Mouse (Mus musculus): ENCODE measurements around the gene Ttc4. TPM values are rescaled to one million over a fixed set of nuclear protein-coding genes. Genes with fewer than 3 reads are reported as not detected.

The Ttc4 gene
- polyA plus RNA-seq, 1 experiment from 2014 or later, result 106 TPM

DNA sequence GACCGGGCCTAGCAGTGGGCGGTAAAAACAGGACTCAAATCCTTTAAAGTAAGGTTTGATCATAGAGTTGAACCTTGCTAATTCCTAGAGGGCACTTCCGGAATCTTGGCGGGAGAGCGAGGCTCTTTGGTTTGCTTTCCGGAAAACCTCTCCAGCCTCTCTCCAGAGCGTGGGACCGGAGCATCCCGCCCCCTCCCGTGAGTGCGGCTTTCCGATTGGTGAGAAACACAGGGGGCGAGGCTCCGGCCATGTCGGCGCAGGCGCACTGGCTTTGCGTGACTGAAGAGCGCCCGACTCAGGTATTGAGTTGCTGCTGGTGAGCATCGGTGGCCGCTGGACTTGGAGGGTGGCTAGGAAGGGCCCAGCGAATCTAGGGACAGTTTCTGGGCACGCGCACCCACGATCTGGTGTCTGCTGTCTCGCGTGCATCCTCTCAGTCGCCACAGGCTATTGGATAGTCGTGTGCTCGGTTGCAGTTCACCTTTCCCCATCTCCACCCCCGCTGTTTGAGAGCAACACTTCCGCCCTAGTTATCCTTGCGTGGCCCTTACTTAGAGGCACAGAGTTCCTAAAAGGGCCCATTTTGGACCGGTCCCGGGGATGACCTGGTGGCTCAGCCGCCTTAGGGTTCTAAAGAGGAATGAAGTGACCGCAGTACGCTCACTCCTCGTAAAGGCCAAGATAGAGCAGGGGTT, 27.8 kb downstream of the Ttc4 start, which contains the start of gene Pars2:
Gene Pars2 (plus strand): TSS at position 237 of the 695 bp plus-strand sequence.
- H3K27me3 ChIP-seq, result no peaks in the 10 kb centered on the region
- H3K9ac ChIP-seq, result peak within 1 kb of the TSS; percentile 73
- peak within 1 kb of the TSS; percentile 67 for H3K4me3 ChIP-seq
- peak within 1 kb of the TSS; percentile 72 for H3K4me2 ChIP-seq (replicated peaks)
- peak; percentile 96 for ATAC-seq (ENCODE audit: insufficient number of reproducible peaks, insufficient read depth, low FRiP score, low TSS enrichment)
- H3K9me3 ChIP-seq, result no peaks in the 10 kb centered on the region
- peak within 1 kb of the TSS; percentile 77 for H3K27ac ChIP-seq
- 3% methylated on average over 40 of the region's 40 CpGs for WGBS
- peaks cover 6% of the 10 kb centered on the region for H3K4me1 ChIP-seq
- peaks cover 21% of the 10 kb centered on the region for H3K36me3 ChIP-seq

GRCm38 (mm10) chr4:106647137-106647536, 31.6 kb downstream of the Ttc4 start:
- Histone ChIP-seq H3K27me3 (no peaks in the 10 kb centered on the region), H3K9me3 (no peaks in the 10 kb centered on the region), H3K4me2 (replicated peaks) (no peak overlapping the region), H3K4me1 (peaks cover 18% of the 10 kb centered on the region), H3K9ac (no peak overlapping the region), H3K27ac (no peak overlapping the region), H3K36me3 (no peaks in the 10 kb centered on the region), H3K4me3 (no peak overlapping the region)
- ATAC-seq (ENCODE audit: insufficient number of reproducible peaks, insufficient read depth, low FRiP score, low TSS enrichment), result no peak
- WGBS, result 78% methylated on average over 6 of the region's 6 CpGs

GRCm38 (mm10) chr4:106645797-106646196, 32.9 kb downstream of the Ttc4 start:
- no peak overlapping the region for H3K9ac ChIP-seq
- H3K36me3 ChIP-seq, result no peaks in the 10 kb centered on the region
- no peak overlapping the region for H3K4me3 ChIP-seq
- ATAC-seq (ENCODE audit: insufficient number of reproducible peaks, insufficient read depth, low FRiP score, low TSS enrichment), result no peak
- no peaks in the 10 kb centered on the region for H3K27me3 ChIP-seq
- H3K4me1 ChIP-seq, result peaks cover 12% of the 10 kb centered on the region
- no peak overlapping the region for H3K4me2 ChIP-seq (replicated peaks)
- H3K27ac ChIP-seq, result no peak overlapping the region
- WGBS, result 81% methylated on average over 5 of the region's 5 CpGs
- H3K9me3 ChIP-seq, result no peaks in the 10 kb centered on the region

DNA sequence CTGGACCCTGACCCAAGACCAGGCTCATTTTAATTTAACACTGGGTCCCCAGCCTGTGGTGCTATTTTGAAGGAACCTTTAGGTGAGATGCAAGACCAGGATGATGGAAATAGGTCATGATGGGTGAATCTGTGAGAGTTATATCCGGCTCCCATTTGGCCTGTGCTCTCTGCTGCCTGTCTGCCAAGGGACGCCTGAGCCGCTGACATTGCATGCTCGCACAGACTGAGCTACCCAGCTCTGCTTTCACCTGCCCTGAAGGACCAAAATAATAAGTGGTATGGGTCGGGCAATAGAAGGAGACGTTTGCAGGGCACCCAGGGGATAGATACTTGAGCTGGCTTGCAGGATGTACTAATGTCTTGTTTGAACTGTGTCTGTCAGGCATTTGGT, 34.5 kb downstream of the Ttc4 start:
- H3K27ac ChIP-seq, result peak overlapping the region; percentile 43; the same call in 1 of the 2 replicates
- H3K27me3 ChIP-seq, result no peaks in the 10 kb centered on the region
- H3K36me3 ChIP-seq, result no peaks in the 10 kb centered on the region

GRCm38 (mm10) chr4:106643483-106644217, 35.1 kb downstream of the Ttc4 start:
- Histone ChIP-seq H3K4me2 (replicated peaks) (no peak overlapping the region), H3K36me3 (no peaks in the 10 kb centered on the region), H3K9ac (0 out of 2 replicates have a peak overlapping the region, but pooled peaks have one; percentile 10), H3K27ac (peak overlapping the region; percentile 43; the same call in 1 of the 2 replicates), H3K9me3 (no peaks in the 10 kb centered on the region), H3K4me1 (peaks cover 12% of the 10 kb centered on the region), H3K4me3 (no peak overlapping the region), H3K27me3 (no peaks in the 10 kb centered on the region)
- 37% methylated on average over 8 of the region's 8 CpGs for WGBS
- ATAC-seq (ENCODE audit: insufficient number of reproducible peaks, insufficient read depth, low FRiP score, low TSS enrichment), result no peak

More for the DNA sequence above, 34.5 kb downstream of the Ttc4 start:
- no peak overlapping the region for H3K4me3 ChIP-seq
- peaks cover 12% of the 10 kb centered on the region for H3K4me1 ChIP-seq
- no peak overlapping the region for H3K4me2 ChIP-seq (replicated peaks)
- ATAC-seq (ENCODE audit: insufficient number of reproducible peaks, insufficient read depth, low FRiP score, low TSS enrichment), result no peak
- no peaks in the 10 kb centered on the region for H3K9me3 ChIP-seq
- 60% methylated on average over 6 of the region's 6 CpGs for WGBS
- H3K9ac ChIP-seq, result no peak overlapping the region

DNA sequence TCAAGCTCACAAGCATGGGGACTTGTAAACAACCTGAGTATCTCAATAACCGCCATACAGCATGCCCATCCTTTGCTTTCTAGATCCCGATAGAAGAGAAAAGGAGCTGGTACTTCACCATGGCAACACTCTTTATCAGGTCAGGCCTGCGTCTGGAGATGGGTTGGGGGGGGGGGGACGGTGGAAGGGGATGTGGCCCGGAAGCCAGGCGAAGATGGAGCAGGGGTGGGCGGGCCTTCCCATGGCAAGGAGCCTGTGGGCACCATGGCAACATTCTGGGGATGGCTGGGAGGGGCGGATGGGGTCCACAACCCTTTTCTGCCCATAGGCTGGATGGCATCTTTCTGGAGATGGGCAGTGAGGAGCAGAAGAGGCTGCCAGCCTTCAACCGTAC, 44.7 kb downstream of the Ttc4 start:
- peaks cover 8% of the 10 kb centered on the region for H3K4me1 ChIP-seq
- H3K9ac ChIP-seq, result no peak overlapping the region
- H3K9me3 ChIP-seq, result no peaks in the 10 kb centered on the region
- WGBS, result 65% methylated on average over 9 of the region's 9 CpGs
- H3K27me3 ChIP-seq, result peaks cover 3% of the 10 kb centered on the region; the same call in 1 of the 2 replicates
- ATAC-seq (ENCODE audit: insufficient number of reproducible peaks, insufficient read depth, low FRiP score, low TSS enrichment), result no peak
- H3K4me3 ChIP-seq, result no peak overlapping the region
- H3K27ac ChIP-seq, result 0 out of 2 replicates have a peak overlapping the region, but pooled peaks have one; percentile 52
- no peaks in the 10 kb centered on the region for H3K36me3 ChIP-seq
- no peak overlapping the region for H3K4me2 ChIP-seq (replicated peaks)

DNA sequence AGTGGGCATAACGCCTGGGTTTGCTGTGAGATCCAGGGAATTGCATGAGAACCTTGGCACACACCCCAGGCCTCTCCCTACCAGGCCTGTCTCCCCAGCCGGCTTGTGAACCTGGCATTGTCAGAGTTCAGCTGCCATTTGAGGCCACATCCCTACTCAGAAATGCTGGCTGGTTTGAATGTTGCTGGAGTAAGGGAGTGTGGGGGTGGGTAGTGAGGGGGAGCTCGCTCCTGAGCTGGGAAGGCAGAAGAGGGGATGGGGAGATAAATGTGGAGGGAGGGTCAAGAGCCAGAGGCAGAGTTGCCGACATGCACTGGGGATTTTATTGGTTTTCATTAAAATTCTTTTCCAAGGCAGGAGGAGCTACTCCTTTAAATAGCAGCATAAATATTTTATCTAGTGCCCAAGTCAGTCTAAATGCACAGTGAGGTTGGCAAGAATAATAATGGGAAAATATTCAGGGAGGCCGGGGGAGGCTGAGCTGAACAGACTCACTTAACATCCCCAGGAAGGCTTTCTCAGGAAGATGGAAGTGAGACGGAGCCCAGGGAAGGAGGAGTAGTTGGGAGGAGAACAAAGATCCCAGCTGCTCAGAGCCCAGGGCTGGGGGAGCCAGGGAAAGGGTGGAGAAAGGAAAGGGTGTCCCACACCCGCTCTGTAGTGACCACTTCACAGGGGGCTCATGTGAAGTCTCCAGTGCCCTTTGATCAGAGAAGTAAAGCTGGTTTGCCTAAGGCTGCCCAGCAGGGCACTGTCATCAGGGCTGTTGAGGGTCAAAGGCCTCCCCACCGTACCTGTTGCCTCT, 45.3 kb downstream of the Ttc4 start:
- H3K36me3 ChIP-seq, result no peaks in the 10 kb centered on the region
- H3K27ac ChIP-seq, result peak overlapping the region; percentile 52; the same call in 1 of the 2 replicates
- H3K4me3 ChIP-seq, result no peak overlapping the region
- WGBS, result 32% methylated on average over 8 of the region's 8 CpGs
- H3K9me3 ChIP-seq, result no peaks in the 10 kb centered on the region
- H3K4me1 ChIP-seq, result peaks cover 8% of the 10 kb centered on the region
- no peak overlapping the region for H3K9ac ChIP-seq
- ATAC-seq (ENCODE audit: insufficient number of reproducible peaks, insufficient read depth, low FRiP score, low TSS enrichment), result no peak
- H3K27me3 ChIP-seq, result peaks cover 3% of the 10 kb centered on the region; the same call in 1 of the 2 replicates
- H3K4me2 ChIP-seq (replicated peaks), result no peak overlapping the region

DNA sequence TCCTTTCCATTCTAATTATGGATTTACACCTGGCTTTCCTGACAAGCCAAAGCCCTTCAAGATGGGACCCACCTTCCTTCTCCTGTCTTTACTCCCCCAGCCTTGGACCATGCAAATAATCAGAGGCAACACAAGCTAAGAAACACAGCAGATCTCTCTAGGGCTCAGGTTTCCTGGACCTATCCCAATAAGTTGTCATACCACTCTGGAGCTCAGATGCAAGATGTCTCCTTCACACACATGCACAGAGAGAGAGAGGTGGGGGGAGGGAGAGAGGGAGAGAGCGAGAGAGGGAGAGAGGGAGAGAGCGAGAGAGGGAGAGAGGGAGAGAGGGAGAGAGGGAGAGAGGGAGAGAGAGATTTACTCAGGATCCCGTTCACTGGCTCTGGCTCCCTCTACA, 46.4 kb downstream of the Ttc4 start:
- WGBS, result 62% methylated on average over 1 of the region's 3 CpGs
- Histone ChIP-seq H3K36me3 (no peaks in the 10 kb centered on the region), H3K4me2 (replicated peaks) (no peak overlapping the region), H3K9ac (no peak overlapping the region), H3K27me3 (peaks cover 6% of the 10 kb centered on the region; the same call in 1 of the 2 replicates), H3K4me3 (no peak overlapping the region), H3K9me3 (no peaks in the 10 kb centered on the region), H3K27ac (no peak overlapping the region), H3K4me1 (peaks cover 8% of the 10 kb centered on the region)
- no peak for ATAC-seq (ENCODE audit: insufficient number of reproducible peaks, insufficient read depth, low FRiP score, low TSS enrichment)

DNA sequence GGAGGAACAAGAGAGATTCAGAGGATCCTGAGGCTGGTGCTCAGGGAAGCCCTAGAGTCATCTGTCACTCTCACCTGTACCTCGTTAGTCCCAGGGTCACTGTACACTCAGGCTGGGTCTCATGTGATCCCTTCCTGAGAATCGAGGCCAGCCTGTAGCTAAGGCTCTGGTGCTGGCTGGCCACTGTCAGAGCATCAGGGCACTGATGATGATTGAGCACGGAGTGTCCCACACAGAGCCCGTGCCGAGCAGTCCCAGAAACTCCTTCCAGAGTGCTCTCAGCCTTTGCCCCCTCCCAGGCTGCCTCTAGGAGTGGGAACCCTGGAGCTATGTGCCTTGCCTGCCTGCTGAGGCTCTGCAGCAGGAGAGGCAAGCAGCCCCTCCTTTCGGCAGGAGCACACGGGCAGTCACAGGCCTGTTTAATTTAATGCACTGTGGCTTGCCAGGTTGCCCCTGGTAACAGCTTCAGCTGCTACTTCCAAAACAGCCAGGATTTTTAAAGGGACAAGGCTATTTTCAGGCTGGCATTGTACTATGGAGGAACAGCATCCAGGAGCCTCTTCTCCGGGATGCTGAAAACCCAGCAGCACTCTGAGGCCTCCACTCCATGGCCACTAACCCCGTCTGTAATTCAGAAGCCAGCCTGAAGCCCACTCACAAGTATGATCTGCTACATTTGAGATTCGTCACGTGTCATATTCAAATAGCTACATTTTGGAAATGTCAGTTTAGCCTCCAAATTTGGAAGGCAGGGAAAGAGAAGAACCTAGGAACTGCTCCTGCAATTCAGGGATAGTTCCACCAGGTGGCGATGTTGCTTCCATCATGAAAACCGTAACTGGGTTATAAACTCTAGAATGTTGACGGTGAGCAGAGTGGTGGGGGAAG, 48.2 kb downstream of the Ttc4 start:
- WGBS, result 22% methylated on average over 14 of the region's 14 CpGs
- peaks cover 19% of the 10 kb centered on the region for H3K27me3 ChIP-seq
- H3K4me3 ChIP-seq, result no peak overlapping the region
- no peaks in the 10 kb centered on the region for H3K9me3 ChIP-seq
- peak; percentile 49 for ATAC-seq (ENCODE audit: insufficient number of reproducible peaks, insufficient read depth, low FRiP score, low TSS enrichment)
- H3K4me2 ChIP-seq (replicated peaks), result no peak overlapping the region
- no peak overlapping the region for H3K9ac ChIP-seq
- 0 out of 2 replicates have a peak overlapping the region, but pooled peaks have one; percentile 7 for H3K27ac ChIP-seq
- peaks cover 8% of the 10 kb centered on the region for H3K4me1 ChIP-seq
- H3K36me3 ChIP-seq, result no peaks in the 10 kb centered on the region

DNA sequence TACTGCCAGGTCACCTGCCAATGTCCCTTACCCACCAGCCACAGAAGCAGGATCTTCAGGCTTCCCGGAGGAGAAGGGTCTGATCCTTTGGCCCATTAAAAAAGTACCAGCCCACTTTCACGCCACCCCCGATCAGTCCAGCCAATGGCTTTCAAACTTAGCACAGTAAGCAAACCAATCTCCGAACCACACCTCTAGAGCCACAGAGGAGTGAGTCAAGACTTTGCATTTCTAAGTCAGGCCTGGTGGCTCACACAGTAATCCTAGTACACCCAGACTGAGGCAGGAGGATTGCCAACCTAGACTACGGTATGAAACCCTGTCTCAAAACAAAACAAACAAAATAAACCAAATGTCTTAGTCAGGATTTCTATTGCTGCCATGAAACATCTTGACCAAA, 49.4 kb downstream of the Ttc4 start:
- peaks cover 31% of the 10 kb centered on the region for H3K27me3 ChIP-seq
- no peaks in the 10 kb centered on the region for H3K36me3 ChIP-seq
- H3K27ac ChIP-seq, result no peak overlapping the region
- no peaks in the 10 kb centered on the region for H3K9me3 ChIP-seq
- no peak overlapping the region for H3K4me2 ChIP-seq (replicated peaks)
- no peak overlapping the region for H3K4me3 ChIP-seq
- peaks cover 8% of the 10 kb centered on the region for H3K4me1 ChIP-seq
- WGBS, result 76% methylated on average over 5 of the region's 5 CpGs
- ATAC-seq (ENCODE audit: insufficient number of reproducible peaks, insufficient read depth, low FRiP score, low TSS enrichment), result no peak
- no peak overlapping the region for H3K9ac ChIP-seq
